Mouse (Mus musculus): Measurements from ENCODE around the gene Vmn1r15. TPM values are rescaled to one million over a fixed set of nuclear protein-coding genes. Genes with fewer than 3 reads are reported as not detected.

Vmn1r15 gene
- polyA plus RNA-seq (2015; fragmentation: Nextera tagmentation; extraction: Ambion mirVana): not detected in 2 replicates

GRCm38 (mm10) chr6:57257652-57258051 is at the start of gene Vmn1r15:
Gene Vmn1r15 (plus strand): TSS chr6:57257952.

GRCm38 (mm10) chr6:57231386-57231785 is 26.4 kb upstream of the Vmn1r15 start, which contains the start of gene Vmn1r14:
Gene Vmn1r14 (plus strand): TSS chr6:57231686.

Other genes with a start within 250 kb of the Vmn1r15 start
- gene Vmn1r7, start 232.6 kb upstream of the Vmn1r15 start, polyA plus RNA-seq (2015; fragmentation: Nextera tagmentation; extraction: Ambion mirVana): not detected in 2 replicates
- gene Vmn1r8, start 225.7 kb upstream of the Vmn1r15 start, polyA plus RNA-seq (2015; fragmentation: Nextera tagmentation; extraction: Ambion mirVana): not detected in 2 replicates
- not detected in 2 replicates for gene Vmn1r9, start 191.2 kb upstream of the Vmn1r15 start, polyA plus RNA-seq (2015; fragmentation: Nextera tagmentation; extraction: Ambion mirVana)
- gene Vmn1r10, start 148.5 kb upstream of the Vmn1r15 start, polyA plus RNA-seq (2015; fragmentation: Nextera tagmentation; extraction: Ambion mirVana): not detected in 2 replicates
- not detected in 2 replicates for gene Vmn1r11, start 124.5 kb upstream of the Vmn1r15 start, polyA plus RNA-seq (2015; fragmentation: Nextera tagmentation; extraction: Ambion mirVana)
- not detected in 2 replicates for gene Vmn1r12, start 101.0 kb upstream of the Vmn1r15 start, polyA plus RNA-seq (2015; fragmentation: Nextera tagmentation; extraction: Ambion mirVana)
- not detected in 2 replicates for gene Vmn1r13, start 54.7 kb upstream of the Vmn1r15 start, polyA plus RNA-seq (2015; fragmentation: Nextera tagmentation; extraction: Ambion mirVana)
- gene Vmn1r14, start 26.3 kb upstream of the Vmn1r15 start, polyA plus RNA-seq (2015; fragmentation: Nextera tagmentation; extraction: Ambion mirVana): not detected in 2 replicates
- gene Vmn1r16, start 71.5 kb downstream of the Vmn1r15 start, polyA plus RNA-seq (2015; fragmentation: Nextera tagmentation; extraction: Ambion mirVana): not detected in 2 replicates
- not detected in 2 replicates for gene Vmn1r17, start 105.8 kb downstream of the Vmn1r15 start, polyA plus RNA-seq (2015; fragmentation: Nextera tagmentation; extraction: Ambion mirVana)
- not detected in 2 replicates for gene Vmn1r18, start 137.8 kb downstream of the Vmn1r15 start, polyA plus RNA-seq (2015; fragmentation: Nextera tagmentation; extraction: Ambion mirVana)
- gene Vmn1r19, start 145.8 kb downstream of the Vmn1r15 start, polyA plus RNA-seq (2015; fragmentation: Nextera tagmentation; extraction: Ambion mirVana): not detected in 2 replicates
- gene Vmn1r20, start 171.0 kb downstream of the Vmn1r15 start, polyA plus RNA-seq (2015; fragmentation: Nextera tagmentation; extraction: Ambion mirVana): not detected in 2 replicates